8 mouse cellular contexts compared by ENCODE assay signal in the genomic region with DNA sequence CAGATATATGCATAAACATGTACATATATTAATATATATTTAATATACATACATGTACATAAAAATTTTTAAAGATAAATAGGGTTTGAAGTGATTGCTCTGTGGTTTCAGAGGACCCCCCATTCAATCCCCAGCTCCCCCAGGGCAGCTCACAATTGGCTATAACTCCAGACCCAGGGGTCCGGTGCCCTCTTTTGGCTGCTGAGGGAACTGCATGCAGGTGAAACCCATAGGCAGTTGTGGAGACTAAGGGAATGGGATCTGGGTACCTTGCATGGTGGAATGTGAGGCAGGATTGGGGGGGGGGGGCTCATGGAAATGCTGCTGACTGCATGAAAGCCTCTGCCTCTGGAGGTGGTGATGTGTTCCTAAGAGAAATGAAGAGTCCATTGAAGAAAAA. TPM values are rescaled to one million over a fixed set of nuclear protein-coding genes. Genes with fewer than 3 reads are reported as not detected.
DNase-seq lines count a peak whose midpoint lies in the region; ATAC-seq lines count a peak whose summit lies in the region.

No protein-coding gene starts in this region.

- peaks cover 16% of the 10 kb centered on the region for H3K4me1 ChIP-seq in heart, embryonic 10.5 days

- ATAC-seq in inflammation-experienced regulatory T-cells, adult 6 months: no peak

- H3K4me3 ChIP-seq in heart, embryonic 10.5 days: no peak overlapping the region

- no peaks in the 10 kb centered on the region for H3K36me3 ChIP-seq in heart, embryonic 10.5 days

- WGBS in heart, embryonic 10.5 days: 3% methylated on average over 1 of the region's 1 CpGs

- H3K9me3 ChIP-seq in heart, embryonic 10.5 days: no peaks in the 10 kb centered on the region

- H3K27ac ChIP-seq in heart, embryonic 10.5 days: no peak overlapping the region

- peaks cover 27% of the 10 kb centered on the region for H3K27me3 ChIP-seq in heart, embryonic 10.5 days (ENCODE audit: insufficient read depth, poor library complexity, severe bottlenecking)

- DNase-seq in heart, postnatal 4 days: peak; percentile 36
- no peak for DNase-seq in heart, embryonic 10.5 days (ENCODE audit: low spot score)
- DNase-seq in B cell, adult 2 months: peak; percentile 71 to 74
- peak; percentile 52 for DNase-seq in NIH3T3 (ENCODE audit: low read depth)
- peak; percentile 53 to 56 for DNase-seq in kidney, postnatal 4 days
- DNase-seq in thymus, postnatal 36 days: peak; percentile 49 to 55
- no peak for DNase-seq in urinary bladder, postnatal 10 days (ENCODE audit: low spot score)

RNA-seq across cellular contexts. Expression of a gene that starts 16.2 kb away (rescaled TPM):
- total RNA-seq in heart, postnatal 4 days (2021): 1 to 10 TPM; 5.5 to 6.6 TPM
- 0.79 and 1.2 TPM in 2 replicates for polyA plus RNA-seq in heart, embryonic 10.5 days (2016; fragmentation: Nextera tagmentation; extraction: Ambion mirVana)
- not detected for polyA plus RNA-seq in inflammation-experienced regulatory T-cells, adult 6 months (2017; shearing (Covaris generic))

RNA-seq across cellular contexts. Expression of a gene that starts 25.3 kb away (rescaled TPM):
- 10 to 100 TPM; 21.1 to 26.1 TPM for total RNA-seq in heart, postnatal 4 days (2021)
- polyA plus RNA-seq in heart, embryonic 10.5 days (2016; fragmentation: Nextera tagmentation; extraction: Ambion mirVana): 88.7 and 117 TPM in 2 replicates
- polyA plus RNA-seq in inflammation-experienced regulatory T-cells, adult 6 months (2017; shearing (Covaris generic)): 100 to 1,000 TPM; 116 to 141 (median 122) TPM

RNA-seq across cellular contexts. Expression of a gene that starts 52.4 kb away (rescaled TPM):
- 100 to 1,000 TPM; 104 to 111 TPM for total RNA-seq in heart, postnatal 4 days (2021)
- polyA plus RNA-seq in heart, embryonic 10.5 days (2016; fragmentation: Nextera tagmentation; extraction: Ambion mirVana): 110 and 113 TPM in 2 replicates
- 10 to 100 TPM; 25.5 to 32.7 (median 30.3) TPM for polyA plus RNA-seq in inflammation-experienced regulatory T-cells, adult 6 months (2017; shearing (Covaris generic))

Comparison
In these comparisons a context has a peak if more than half of its experiments do, and no peak if none do; other contexts are left out.
1. DNase-seq: peak in heart, postnatal 4 days (single experiment), B cell, adult 2 months (2 of 2), NIH3T3 (single experiment), kidney, postnatal 4 days (2 of 2) and thymus, postnatal 36 days (2 of 2); none in heart, embryonic 10.5 days (single experiment) and urinary bladder, postnatal 10 days (single experiment).